Mouse (Mus musculus): Measurements from ENCODE around the gene Iffo2. TPM values are rescaled to one million over a fixed set of nuclear protein-coding genes. Genes with fewer than 3 reads are reported as not detected.
A peak's percentile ranks its signal among the peaks of the same experiment; 100 is the strongest.

Gene Iffo2
- polyA plus RNA-seq, 1 experiment from 2014 or later, result 7.3 TPM

- H3K4me2 ChIP-seq (replicated peaks), result no peak overlapping the region
- H3K36me3 ChIP-seq, result peaks cover 22% of the 10 kb centered on the region
- H3K27me3 ChIP-seq (replicated peaks), result no peaks in the 10 kb centered on the region
- no peaks in the 10 kb centered on the region for H3K9me3 ChIP-seq
- no peak overlapping the region for H3K9ac ChIP-seq
- no peak for ATAC-seq (ENCODE audit: low FRiP score, low read depth)
- WGBS, result 65% methylated on average over 7 of the region's 7 CpGs
- peaks cover 52% of the 10 kb centered on the region for H3K4me1 ChIP-seq
- 0 out of 2 replicates have a peak overlapping the region, but pooled peaks have one; percentile 26 for H3K27ac ChIP-seq
- no peak overlapping the region for H3K4me3 ChIP-seq
Measured at GRCm38 (mm10) chr4:139601519-139602356, 71.4 kb downstream of the Iffo2 start.

DNA sequence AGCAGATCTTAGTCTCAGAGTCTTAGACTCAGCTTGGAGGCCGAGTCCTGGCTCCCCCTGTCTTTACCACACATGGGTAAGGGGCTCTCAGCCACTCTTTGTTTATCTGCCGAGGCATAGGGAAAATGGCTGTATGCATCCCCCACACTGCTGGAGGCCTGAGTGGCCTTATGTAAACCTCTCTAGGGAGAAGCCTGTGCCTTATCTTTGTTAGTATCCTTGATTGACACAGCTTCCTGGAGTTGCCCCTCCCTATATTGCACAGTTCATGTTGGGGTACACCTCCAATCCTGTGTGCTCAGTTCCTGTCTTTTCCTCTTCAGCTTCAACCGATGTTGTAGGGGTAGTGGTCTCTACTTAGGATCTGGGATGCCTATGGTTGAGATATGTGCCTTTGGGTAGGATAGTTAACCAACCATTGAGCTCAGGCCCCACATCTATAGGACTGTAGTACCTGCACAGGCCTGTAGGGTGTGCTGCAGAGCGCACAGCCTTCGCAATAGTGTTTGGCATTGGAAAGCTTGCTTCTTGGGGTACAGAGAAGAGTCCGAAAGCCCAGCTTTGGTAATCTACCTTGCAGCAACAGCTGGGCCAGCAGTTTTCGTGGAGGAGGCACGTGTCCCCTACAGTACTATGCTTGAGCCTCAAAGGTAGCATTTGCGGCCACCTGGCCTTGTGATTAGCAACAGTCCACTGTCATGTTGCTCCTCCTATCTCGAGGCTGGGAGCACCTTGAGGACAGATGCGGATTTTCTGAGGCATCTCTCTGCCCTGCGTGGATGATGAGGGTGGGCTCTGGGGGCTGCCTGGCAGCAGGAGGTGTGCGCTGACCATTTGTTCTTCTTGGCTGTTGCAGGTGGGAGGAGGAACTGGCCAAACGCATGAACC, 72.3 kb downstream of the Iffo2 start, which contains the start of gene Gm21969:
Gene Gm21969, plus strand, starts transcription at position 830 of the 888 bp plus-strand sequence.
- H3K27me3 ChIP-seq (replicated peaks), result no peaks in the 10 kb centered on the region
- peaks cover 30% of the 10 kb centered on the region for H3K36me3 ChIP-seq
- H3K9ac ChIP-seq, result no peak within 1 kb of the TSS
- 0 out of 2 replicates have a peak within 1 kb of the TSS, but pooled peaks have one; percentile 26 for H3K27ac ChIP-seq
- H3K9me3 ChIP-seq, result no peaks in the 10 kb centered on the region
- WGBS, result 52% methylated on average over 14 of the region's 14 CpGs
- no peak within 1 kb of the TSS for H3K4me2 ChIP-seq (replicated peaks)
- H3K4me3 ChIP-seq, result no peak within 1 kb of the TSS
- ATAC-seq (ENCODE audit: low FRiP score, low read depth), result no peak
- H3K4me1 ChIP-seq, result peaks cover 43% of the 10 kb centered on the region

DNA sequence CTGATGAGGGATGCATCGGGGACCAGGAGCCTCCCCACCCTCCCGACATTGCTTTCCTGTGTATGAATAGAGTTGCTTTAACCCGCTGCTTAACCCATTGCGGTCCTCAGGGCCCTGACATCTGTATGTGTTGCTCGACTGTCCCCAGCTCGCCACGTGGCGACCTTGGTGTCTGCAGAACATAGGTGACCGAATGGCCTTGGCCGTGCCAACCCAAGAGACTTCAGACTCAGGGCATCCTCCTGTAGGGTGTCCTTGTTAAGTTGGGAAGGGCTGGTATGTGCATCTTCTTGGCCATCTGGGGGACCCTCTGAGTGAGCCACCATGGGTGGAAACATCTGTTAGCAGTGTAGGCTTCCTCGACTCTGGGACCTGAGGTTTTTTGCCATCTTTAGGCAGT, 74.9 kb downstream of the Iffo2 start:
- no peaks in the 10 kb centered on the region for H3K27me3 ChIP-seq (replicated peaks)
- H3K27ac ChIP-seq, result no peak overlapping the region
- no peak overlapping the region for H3K4me3 ChIP-seq
- WGBS, result 90% methylated on average over 11 of the region's 11 CpGs
- no peak for ATAC-seq (ENCODE audit: low FRiP score, low read depth)
- no peak overlapping the region for H3K9ac ChIP-seq
- H3K4me1 ChIP-seq, result peaks cover 17% of the 10 kb centered on the region
- peaks cover 38% of the 10 kb centered on the region for H3K36me3 ChIP-seq
- H3K4me2 ChIP-seq (replicated peaks), result no peak overlapping the region
- H3K9me3 ChIP-seq, result no peaks in the 10 kb centered on the region

DNA sequence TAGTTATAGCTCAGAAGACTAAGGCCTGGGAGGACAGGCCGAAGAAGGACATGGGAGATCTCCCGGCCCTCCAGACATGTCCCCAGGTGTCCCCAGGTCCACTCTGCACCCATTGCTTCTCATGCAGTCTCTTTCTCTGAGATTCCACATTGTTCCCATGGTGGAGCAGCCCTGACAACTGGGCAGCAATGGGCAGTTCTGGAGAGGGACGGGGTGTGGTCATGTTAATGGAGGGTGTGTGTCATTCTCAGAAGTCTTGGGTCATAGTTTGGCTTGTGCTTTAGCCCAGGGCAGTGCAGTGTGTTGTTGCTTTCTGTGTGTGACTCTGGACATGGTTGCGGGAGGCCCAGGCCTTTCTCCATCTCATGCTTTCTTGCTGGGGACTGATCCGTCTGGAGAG, 76.4 kb downstream of the Iffo2 start:
- H3K27ac ChIP-seq, result no peak overlapping the region
- H3K4me2 ChIP-seq (replicated peaks), result no peak overlapping the region
- no peak for ATAC-seq (ENCODE audit: low FRiP score, low read depth)
- no peak overlapping the region for H3K9ac ChIP-seq
- H3K9me3 ChIP-seq, result no peaks in the 10 kb centered on the region
- 93% methylated on average over 5 of the region's 5 CpGs for whole genome bisulfite sequencing
- peaks cover 38% of the 10 kb centered on the region for H3K36me3 ChIP-seq
- no peaks in the 10 kb centered on the region for H3K27me3 ChIP-seq (replicated peaks)
- H3K4me3 ChIP-seq, result no peak overlapping the region
- peaks cover 19% of the 10 kb centered on the region for H3K4me1 ChIP-seq

GRCm38 (mm10) chr4:139608975-139609374, 78.6 kb downstream of the Iffo2 start:
- WGBS, result 75% methylated on average over 4 of the region's 4 CpGs
- no peak overlapping the region for H3K27ac ChIP-seq
- no peaks in the 10 kb centered on the region for H3K27me3 ChIP-seq (replicated peaks)
- H3K9ac ChIP-seq, result no peak overlapping the region
- no peak for ATAC-seq (ENCODE audit: low FRiP score, low read depth)
- H3K36me3 ChIP-seq, result peaks cover 53% of the 10 kb centered on the region
- no peak overlapping the region for H3K4me3 ChIP-seq
- no peak overlapping the region for H3K4me2 ChIP-seq (replicated peaks)
- peaks cover 5% of the 10 kb centered on the region; the same call in 1 of the 2 replicates for H3K9me3 ChIP-seq
- peaks cover 10% of the 10 kb centered on the region for H3K4me1 ChIP-seq

DNA sequence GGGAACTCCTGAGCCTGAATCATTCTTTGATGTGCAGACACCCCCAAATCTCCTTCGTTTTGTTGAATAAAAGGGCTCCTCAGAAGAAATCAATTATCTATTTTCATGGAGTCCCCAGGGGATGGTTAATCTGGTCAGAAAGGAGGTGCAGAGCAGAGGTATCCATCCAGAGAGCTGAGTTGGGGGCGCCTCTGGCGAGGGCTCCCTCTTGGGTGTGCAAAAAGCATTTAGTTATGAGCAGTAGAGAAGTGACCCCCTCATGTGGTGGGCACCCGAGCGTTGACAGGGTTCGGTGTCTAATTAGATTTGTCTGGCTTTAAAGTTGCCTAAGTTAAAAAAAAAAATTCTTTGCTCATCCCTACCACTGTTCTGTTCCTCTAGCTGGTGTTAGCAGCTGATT, 80.6 kb downstream of the Iffo2 start:
- Histone ChIP-seq H3K4me3 (no peak overlapping the region), H3K4me1 (peaks cover 10% of the 10 kb centered on the region), H3K27ac (no peak overlapping the region), H3K4me2 (replicated peaks) (0 out of 2 replicates have a peak overlapping the region, but pooled peaks have one; percentile 48), H3K27me3 (replicated peaks) (no peaks in the 10 kb centered on the region), H3K9me3 (peaks cover 5% of the 10 kb centered on the region; the same call in 1 of the 2 replicates), H3K36me3 (peaks cover 56% of the 10 kb centered on the region), H3K9ac (no peak overlapping the region)
- peak; percentile 48; the same call in 1 of the 2 replicates for ATAC-seq (ENCODE audit: low FRiP score, low read depth)
- 64% methylated on average over 6 of the region's 6 CpGs for WGBS

- Histone ChIP-seq H3K4me3 (no peak overlapping the region), H3K27ac (no peak overlapping the region), H3K4me2 (replicated peaks) (peak overlapping the region; percentile 48), H3K9me3 (peaks cover 5% of the 10 kb centered on the region; the same call in 1 of the 2 replicates), H3K27me3 (replicated peaks) (no peaks in the 10 kb centered on the region), H3K9ac (no peak overlapping the region), H3K4me1 (peaks cover 15% of the 10 kb centered on the region), H3K36me3 (peaks cover 56% of the 10 kb centered on the region)
- 4% methylated on average over 10 of the region's 10 CpGs for WGBS
- ATAC-seq (ENCODE audit: low FRiP score, low read depth), result peak; percentile 62; the same call in 1 of the 2 replicates
Measured at GRCm38 (mm10) chr4:139611542-139611953, 81.2 kb downstream of the Iffo2 start.

GRCm38 (mm10) chr4:139614524-139615260, 84.3 kb downstream of the Iffo2 start:
- Histone ChIP-seq H3K4me2 (replicated peaks) (no peak overlapping the region), H3K27ac (no peak overlapping the region), H3K27me3 (replicated peaks) (no peaks in the 10 kb centered on the region), H3K4me1 (peaks cover 15% of the 10 kb centered on the region; the same call in 1 of the 2 replicates), H3K9me3 (peaks cover 5% of the 10 kb centered on the region; the same call in 1 of the 2 replicates), H3K4me3 (no peak overlapping the region), H3K9ac (no peak overlapping the region), H3K36me3 (peaks cover 42% of the 10 kb centered on the region)
- ATAC-seq (ENCODE audit: low FRiP score, low read depth), result no peak
- 92% methylated on average over 21 of the region's 21 CpGs for WGBS

GRCm38 (mm10) chr4:139616276-139617000, 86.1 kb downstream of the Iffo2 start:
- no peaks in the 10 kb centered on the region for H3K27me3 ChIP-seq (replicated peaks)
- H3K9me3 ChIP-seq, result peaks cover 5% of the 10 kb centered on the region; the same call in 1 of the 2 replicates
- WGBS, result 18% methylated on average over 24 of the region's 24 CpGs
- H3K27ac ChIP-seq, result no peak overlapping the region
- H3K4me2 ChIP-seq (replicated peaks), result peak overlapping the region; percentile 52
- peak overlapping the region; percentile 29 for H3K4me3 ChIP-seq
- peaks cover 7% of the 10 kb centered on the region; the same call in 1 of the 2 replicates for H3K4me1 ChIP-seq
- 0 out of 2 replicates have a peak overlapping the region, but pooled peaks have one; percentile 5 for H3K9ac ChIP-seq
- ATAC-seq (ENCODE audit: low FRiP score, low read depth), result no peak
- H3K36me3 ChIP-seq, result peaks cover 40% of the 10 kb centered on the region

DNA sequence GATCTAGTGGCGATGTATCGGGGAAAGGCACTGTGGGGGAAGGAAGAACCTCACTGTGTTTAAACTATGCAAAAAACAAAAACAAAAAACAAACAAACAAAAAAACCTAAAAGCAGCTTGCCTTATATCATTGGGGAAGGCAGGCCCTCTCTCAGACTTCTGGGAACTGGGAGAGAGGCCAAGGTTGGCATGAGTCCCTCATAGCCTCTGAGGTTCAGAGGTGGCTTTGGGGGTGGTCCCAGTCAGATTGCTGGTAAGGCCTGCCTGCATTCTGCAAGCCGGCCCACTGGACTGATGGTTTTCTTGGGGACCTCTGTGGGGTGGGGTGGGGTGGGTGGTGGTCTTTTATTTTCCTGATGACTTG, 86.6 kb downstream of the Iffo2 start:
- peaks cover 6% of the 10 kb centered on the region; the same call in 1 of the 2 replicates for H3K4me1 ChIP-seq
- no peak overlapping the region for H3K9ac ChIP-seq
- H3K27ac ChIP-seq, result no peak overlapping the region
- H3K36me3 ChIP-seq, result peaks cover 40% of the 10 kb centered on the region
- 60% methylated on average over 3 of the region's 3 CpGs for WGBS
- ATAC-seq (ENCODE audit: low FRiP score, low read depth), result no peak
- no peaks in the 10 kb centered on the region for H3K27me3 ChIP-seq (replicated peaks)
- 0 out of 2 replicates have a peak overlapping the region, but pooled peaks have one; percentile 29 for H3K4me3 ChIP-seq
- peak overlapping the region; percentile 52 for H3K4me2 ChIP-seq (replicated peaks)
- peaks cover 5% of the 10 kb centered on the region; the same call in 1 of the 2 replicates for H3K9me3 ChIP-seq

- no peaks in the 10 kb centered on the region for H3K9me3 ChIP-seq
- H3K4me1 ChIP-seq, result peaks cover 20% of the 10 kb centered on the region
- no peak overlapping the region for H3K4me2 ChIP-seq (replicated peaks)
- peaks cover 18% of the 10 kb centered on the region for H3K36me3 ChIP-seq
- 82% methylated on average over 6 of the region's 6 CpGs for WGBS
- H3K9ac ChIP-seq, result no peak overlapping the region
- H3K27ac ChIP-seq, result no peak overlapping the region
- no peak for ATAC-seq (ENCODE audit: low FRiP score, low read depth)
- H3K27me3 ChIP-seq (replicated peaks), result no peaks in the 10 kb centered on the region
- no peak overlapping the region for H3K4me3 ChIP-seq
Measured at GRCm38 (mm10) chr4:139619765-139620164, 89.4 kb downstream of the Iffo2 start.

All from neural tube, embryonic 12.5 days (tissue).